Mouse (Mus musculus): Measurements from ENCODE around the gene Pik3r4.

DNA sequence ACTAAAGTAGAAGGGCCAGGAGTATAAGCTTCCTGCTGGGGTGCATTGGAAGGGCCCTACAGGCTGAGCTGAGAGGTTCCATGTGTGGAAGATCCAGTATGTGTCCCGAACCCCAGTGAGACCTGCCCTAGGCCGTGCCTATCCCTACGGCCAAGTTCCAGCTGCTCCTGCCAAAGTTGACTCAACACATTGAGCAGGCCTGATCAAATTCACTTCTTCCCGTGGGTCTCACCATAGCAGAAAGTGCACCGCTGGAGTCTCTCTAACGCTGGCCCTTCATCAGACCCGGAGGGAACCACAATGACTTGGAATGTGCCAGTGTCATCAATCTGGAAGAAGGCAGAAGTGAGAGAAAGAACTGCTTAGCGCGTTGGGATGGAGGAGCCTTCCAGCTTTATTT lies 59.2 kb downstream of the Pik3r4 start:
- TF ChIP-seq CTCF (conservative IDR thresholded peaks at IDR 0.05; ENCODE audit: insufficient read depth, insufficient read length, low read depth, low read length) (no peak), POLR2A (IDR thresholded peaks at IDR 0.05; ENCODE audit: low read depth, low read length) (no peak)

Data from kidney, adult 2 months (tissue).